Mouse (Mus musculus) stomach, embryonic 14.5 days (tissue): ENCODE data around the gene Syt17. TPM values are rescaled to one million over a fixed set of nuclear protein-coding genes. Genes with fewer than 3 reads are reported as not detected.

Experiments used
- ATAC-seq: fragments of 200-750 bp; cut with Nextera tagmentation; 2 replicates; pipeline ENCODE4 v1.8.0; 2017; ENCODE audit warnings: low read depth, moderate TSS enrichment; ENCODE audit not compliant: insufficient number of reproducible peaks, insufficient read depth, low FRiP score
- H3K27ac ChIP-seq: fragments of 300-500 bp; sonication (generic); 2 replicates; pipeline ENCODE4 v1.5.1; 2014; ENCODE audit warnings: mild to moderate bottlenecking, low read length, moderate library complexity, mixed read lengths
- H3K27me3 ChIP-seq: fragments of 300-500 bp; sonication (generic); 2 replicates; pipeline ENCODE4 v1.6.1; 2014; ENCODE audit warnings: low read length, control low read depth, mixed read lengths; ENCODE audit not compliant: control insufficient read depth, insufficient read depth
- H3K36me3 ChIP-seq: fragments of 300-500 bp; sonication (generic); 2 replicates; pipeline ENCODE4 v1.6.1; 2014; ENCODE audit warnings: mild to moderate bottlenecking, control low read depth, low read length, moderate library complexity, mixed read lengths; ENCODE audit not compliant: control insufficient read depth, insufficient read depth
- H3K4me1 ChIP-seq: fragments of 300-500 bp; sonication (generic); 2 replicates; pipeline ENCODE4 v1.6.1; 2014; ENCODE audit warnings: low read length, control low read depth, mixed read lengths; ENCODE audit not compliant: control insufficient read depth, insufficient read depth
- H3K4me2 ChIP-seq: fragments of 300-500 bp; sonication (generic); replicated peaks from 2 replicates; pipeline ENCODE4 v1.6.1; 2014; ENCODE audit warnings: low read depth, low read length, control low read depth
- H3K4me3 ChIP-seq: fragments of 300-500 bp; sonication (generic); 2 replicates; pipeline ENCODE4 v1.5.1; 2014; ENCODE audit warnings: low read depth, low read length, control low read depth
- H3K9ac ChIP-seq: fragments of 300-500 bp; sonication (generic); replicated peaks from 2 replicates; pipeline ENCODE4 v1.6.1; 2014; ENCODE audit warnings: low read depth, mild to moderate bottlenecking, control low read depth, low read length, moderate library complexity, mixed read lengths
- H3K9me3 ChIP-seq: fragments of 300-500 bp; sonication (generic); 2 replicates; pipeline ENCODE4 v1.6.1; 2016; ENCODE audit warnings: low read depth, low read length, control low read depth; ENCODE audit not compliant: control insufficient read depth
- WGBS: fragments of 180-500 bp; shearing (Covaris S2); extraction: QIAGEN DNeasy Blood & Tissue Kit; methylation state at CpG from one replicate; pipeline ENCODE4 v1.1.7; 2014; 5-methylcytosine and 5-hydroxymethylcytosine counted together
- polyA plus RNA-seq: library from polyadenylated mRNA; unstranded; fragments of >200 nt; fragmentation: Nextera tagmentation; extraction: Ambion mirVana; gene quantifications from 2 replicates; pipeline ENCODE4 v1.2.1, GENCODE M21; 2014

Gene Syt17
- polyA plus RNA-seq, 1 experiment from 2014 or later = 7.8 TPM

DNA sequence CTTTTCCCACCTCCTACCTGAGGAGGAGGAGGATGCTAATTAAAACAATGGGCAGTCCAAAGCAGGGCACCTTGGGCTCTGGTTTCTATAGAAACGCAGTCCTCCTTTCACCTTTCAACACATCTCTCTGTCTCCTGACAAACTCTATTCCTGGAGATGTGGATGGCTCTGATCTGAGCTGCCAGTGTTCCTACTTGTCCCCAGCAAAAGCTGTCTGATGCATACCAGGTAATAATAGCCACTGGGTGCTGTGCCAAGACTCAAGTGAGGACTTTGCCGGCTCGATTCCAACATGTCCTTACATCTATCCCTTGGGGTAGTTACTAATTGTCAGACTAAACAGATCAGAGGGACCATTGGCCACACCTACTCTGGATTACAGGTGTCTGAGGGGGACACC, 72.7 kb downstream of the Syt17 start:
- no peaks in the 10 kb centered on the region for H3K9me3 ChIP-seq
- no peak overlapping the region for H3K4me3 ChIP-seq
- no peaks in the 10 kb centered on the region for H3K27me3 ChIP-seq
- no peak for ATAC-seq
- H3K4me2 ChIP-seq = no peak overlapping the region
- no peaks in the 10 kb centered on the region for H3K36me3 ChIP-seq
- WGBS = 97% methylated on average over 3 of the region's 3 CpGs
- H3K4me1 ChIP-seq = no peaks in the 10 kb centered on the region
- H3K27ac ChIP-seq = no peak overlapping the region
- H3K9ac ChIP-seq = no peak overlapping the region

DNA sequence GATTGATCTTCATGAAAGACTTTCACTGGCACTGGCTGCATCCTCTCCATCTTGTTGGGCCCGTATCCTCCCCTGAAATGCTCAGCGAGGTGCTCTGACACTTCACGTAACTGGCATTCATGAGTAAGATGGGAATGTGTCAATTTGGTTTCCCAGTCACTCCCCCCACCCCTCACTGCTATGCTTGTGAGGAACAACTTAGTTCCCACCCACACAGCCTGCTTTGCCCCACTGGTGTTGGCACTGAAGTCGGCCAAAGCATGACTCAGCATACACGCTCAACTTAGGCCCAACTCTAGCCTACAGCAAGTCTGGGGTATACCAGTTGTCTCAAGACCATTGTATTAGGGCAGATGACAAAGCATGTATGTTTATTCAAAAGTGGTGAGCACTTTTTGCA, 76.7 kb downstream of the Syt17 start:
- Histone ChIP-seq H3K4me1 (no peaks in the 10 kb centered on the region), H3K4me3 (no peak overlapping the region), H3K9me3 (no peaks in the 10 kb centered on the region), H3K27me3 (no peaks in the 10 kb centered on the region), H3K36me3 (no peaks in the 10 kb centered on the region), H3K9ac (no peak overlapping the region), H3K4me2 (no peak overlapping the region), H3K27ac (no peak overlapping the region)
- 94% methylated on average over 5 of the region's 5 CpGs for WGBS
- no peak for ATAC-seq

DNA sequence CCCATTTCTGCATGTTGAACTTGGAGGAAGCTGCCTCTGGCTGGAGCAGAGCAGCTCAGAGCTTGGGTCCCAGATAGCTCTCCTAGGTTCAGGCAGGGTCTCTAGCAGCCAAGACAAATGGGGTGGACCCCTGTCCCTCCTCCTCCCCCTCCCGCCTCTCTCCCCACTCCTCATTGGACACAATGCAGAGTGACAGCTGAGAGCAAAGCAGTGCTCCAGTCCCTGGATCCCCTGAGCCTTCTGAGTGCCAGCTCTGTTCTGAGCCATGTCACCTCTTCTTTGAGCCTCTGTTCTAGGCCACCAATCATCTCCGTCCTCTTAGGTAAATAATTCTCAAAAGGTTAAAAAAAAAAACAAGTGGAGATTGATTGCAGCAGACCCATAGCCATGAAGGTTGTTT, 78.3 kb downstream of the Syt17 start:
- no peaks in the 10 kb centered on the region for H3K4me1 ChIP-seq
- no peak for ATAC-seq
- WGBS = 45% methylated on average over 2 of the region's 2 CpGs
- no peak overlapping the region for H3K27ac ChIP-seq
- no peaks in the 10 kb centered on the region for H3K27me3 ChIP-seq
- H3K9me3 ChIP-seq = no peaks in the 10 kb centered on the region
- H3K4me3 ChIP-seq = no peak overlapping the region
- no peak overlapping the region for H3K9ac ChIP-seq
- no peaks in the 10 kb centered on the region for H3K36me3 ChIP-seq
- H3K4me2 ChIP-seq = no peak overlapping the region

DNA sequence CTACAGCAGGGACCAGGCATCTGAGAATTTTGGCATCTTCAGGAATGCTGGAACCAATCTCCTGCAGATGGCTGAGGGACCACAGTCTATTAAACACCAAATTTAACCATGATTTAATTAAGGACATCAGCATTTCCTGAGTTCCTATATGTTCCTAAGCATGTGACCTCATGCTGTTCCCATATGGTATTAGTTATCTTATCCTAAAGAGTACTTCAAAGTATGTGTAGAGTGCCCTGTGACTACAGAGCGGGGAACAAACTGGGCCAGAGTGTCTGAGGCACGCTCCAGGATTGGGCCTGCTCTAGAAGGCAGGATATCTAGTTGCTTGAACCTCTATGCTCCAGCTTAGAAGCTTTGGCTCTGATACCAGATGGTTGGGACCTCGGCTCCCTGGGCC, 82.1 kb downstream of the Syt17 start:
- 86% methylated on average over 3 of the region's 3 CpGs for WGBS
- Histone ChIP-seq H3K36me3 (no peaks in the 10 kb centered on the region), H3K4me1 (no peaks in the 10 kb centered on the region), H3K27ac (no peak overlapping the region), H3K27me3 (no peaks in the 10 kb centered on the region), H3K4me3 (no peak overlapping the region), H3K9me3 (no peaks in the 10 kb centered on the region), H3K4me2 (no peak overlapping the region), H3K9ac (no peak overlapping the region)
- ATAC-seq = no peak

DNA sequence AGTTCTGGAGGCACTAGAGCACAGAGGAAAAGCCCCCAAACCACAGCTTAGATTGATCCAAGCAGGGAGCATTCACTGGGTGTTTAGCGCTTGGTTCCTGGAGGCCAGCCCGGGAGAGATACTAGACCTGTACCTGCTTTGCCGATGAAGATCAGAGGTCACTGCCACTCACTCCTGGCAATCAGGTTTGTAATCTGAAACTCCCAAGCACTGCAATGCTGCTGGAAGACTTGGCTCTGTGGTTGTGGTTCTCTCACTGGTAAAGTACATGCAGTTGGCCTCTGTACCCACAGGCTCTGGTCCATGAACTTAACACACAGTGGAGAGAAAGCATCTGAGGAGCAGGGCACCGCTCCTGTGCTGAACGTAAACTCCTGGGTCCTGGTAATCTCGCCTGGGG, 82.8 kb downstream of the Syt17 start:
- Histone ChIP-seq H3K9me3 (no peaks in the 10 kb centered on the region), H3K36me3 (no peaks in the 10 kb centered on the region), H3K9ac (no peak overlapping the region), H3K4me3 (no peak overlapping the region), H3K27ac (no peak overlapping the region), H3K4me1 (no peaks in the 10 kb centered on the region), H3K27me3 (no peaks in the 10 kb centered on the region), H3K4me2 (no peak overlapping the region)
- no peak for ATAC-seq
- 57% methylated on average over 6 of the region's 6 CpGs for WGBS

DNA sequence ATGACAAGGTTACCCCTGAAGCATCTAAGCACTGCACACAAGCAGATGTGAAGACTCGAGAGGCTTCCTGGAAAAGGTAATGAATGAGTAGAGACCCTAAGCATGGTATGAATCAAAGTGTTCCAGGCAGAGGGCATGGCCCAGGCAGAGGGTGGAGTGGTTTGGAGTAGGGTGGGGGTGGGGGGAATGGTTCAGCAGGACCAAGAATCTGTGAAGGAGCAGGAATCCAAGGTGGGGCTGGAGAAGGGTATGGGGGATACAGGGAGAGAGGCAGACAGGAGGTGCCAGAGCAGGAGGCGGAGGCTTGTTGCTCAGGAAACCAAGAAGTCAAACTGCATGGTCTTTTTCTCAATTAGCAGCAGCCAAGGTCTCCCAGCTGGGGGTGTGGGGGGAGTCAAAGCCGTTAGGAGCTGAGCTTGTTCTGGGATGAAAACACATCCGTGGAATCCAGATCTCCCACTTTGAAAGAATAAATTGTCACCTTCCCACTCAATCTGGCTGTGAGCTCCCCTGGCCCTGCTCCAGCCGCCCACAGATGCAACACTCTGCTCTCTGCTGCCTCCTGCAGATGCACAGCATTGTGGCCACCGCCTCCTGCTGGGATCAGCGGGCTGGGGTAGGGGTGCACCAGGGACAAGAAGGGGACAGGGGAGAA, 83.5 kb downstream of the Syt17 start:
- 30% methylated on average over 7 of the region's 7 CpGs for WGBS
- H3K9me3 ChIP-seq = no peaks in the 10 kb centered on the region
- H3K4me3 ChIP-seq = no peak overlapping the region
- no peak overlapping the region for H3K27ac ChIP-seq
- H3K36me3 ChIP-seq = no peaks in the 10 kb centered on the region
- H3K4me1 ChIP-seq = no peaks in the 10 kb centered on the region
- peak; percentile 43; the same call in 1 of the 2 replicates for ATAC-seq
- no peak overlapping the region for H3K4me2 ChIP-seq
- no peaks in the 10 kb centered on the region for H3K27me3 ChIP-seq
- no peak overlapping the region for H3K9ac ChIP-seq

DNA sequence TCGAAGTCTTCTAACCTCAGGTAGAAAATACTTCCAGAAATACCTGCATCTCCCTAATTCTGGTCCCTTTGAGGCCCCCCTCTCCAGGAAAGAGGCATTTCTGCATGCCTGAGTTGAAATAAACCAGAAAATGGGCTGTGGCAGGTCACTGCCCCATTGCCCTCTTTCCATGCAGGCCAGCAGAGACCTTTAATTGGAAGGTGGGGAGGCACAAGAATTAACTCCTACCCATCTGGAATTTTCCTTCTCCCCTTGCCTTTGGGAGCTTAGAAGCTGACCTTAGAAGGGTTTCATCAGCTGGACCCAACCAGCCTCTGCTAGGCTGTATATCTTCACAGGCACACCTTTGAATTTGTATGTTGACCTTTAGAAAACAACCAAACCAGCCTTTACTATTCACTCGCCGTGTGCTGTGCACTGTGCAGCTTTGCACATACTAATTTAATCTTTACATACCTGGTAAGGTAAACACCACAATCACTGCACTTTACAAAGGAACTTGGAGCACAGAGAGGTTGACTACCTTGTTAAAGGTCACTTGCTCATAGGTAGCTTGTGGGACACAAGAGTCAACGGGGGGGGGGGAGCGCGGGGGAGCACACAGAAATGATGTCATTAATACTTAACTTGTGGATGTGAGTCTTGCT, 84.3 kb downstream of the Syt17 start:
- peak; percentile 80 for ATAC-seq
- no peaks in the 10 kb centered on the region for H3K9me3 ChIP-seq
- H3K4me3 ChIP-seq = no peak overlapping the region
- no peak overlapping the region for H3K4me2 ChIP-seq
- H3K27me3 ChIP-seq = no peaks in the 10 kb centered on the region
- H3K9ac ChIP-seq = no peak overlapping the region
- no peaks in the 10 kb centered on the region for H3K4me1 ChIP-seq
- H3K36me3 ChIP-seq = no peaks in the 10 kb centered on the region
- WGBS = 74% methylated on average over 6 of the region's 6 CpGs
- H3K27ac ChIP-seq = no peak overlapping the region

DNA sequence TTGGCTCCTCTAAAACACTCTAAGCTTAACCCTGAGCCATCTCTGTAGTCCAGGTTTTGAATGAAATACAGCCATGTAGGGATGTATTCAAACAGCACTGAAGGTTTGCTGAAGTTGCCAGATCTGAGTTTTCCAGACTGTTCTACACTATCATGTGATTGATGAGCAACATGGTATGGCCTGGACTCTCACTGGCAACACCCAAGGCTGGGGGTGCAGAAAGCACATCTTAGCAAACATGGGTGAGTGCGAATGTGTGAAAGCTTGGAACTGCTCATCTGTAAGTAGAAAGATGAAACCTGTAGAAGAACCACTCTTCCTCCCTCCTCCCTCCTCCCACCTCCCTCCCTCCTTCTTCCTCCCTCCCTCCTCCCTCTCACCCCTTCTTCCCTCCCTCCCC, 85.1 kb downstream of the Syt17 start:
- H3K4me3 ChIP-seq = no peak overlapping the region
- 70% methylated on average over 1 of the region's 1 CpGs for WGBS
- no peak overlapping the region for H3K9ac ChIP-seq
- no peak overlapping the region for H3K4me2 ChIP-seq
- no peaks in the 10 kb centered on the region for H3K4me1 ChIP-seq
- H3K27ac ChIP-seq = no peak overlapping the region
- ATAC-seq = no peak
- H3K36me3 ChIP-seq = no peaks in the 10 kb centered on the region
- H3K9me3 ChIP-seq = no peaks in the 10 kb centered on the region
- H3K27me3 ChIP-seq = no peaks in the 10 kb centered on the region

DNA sequence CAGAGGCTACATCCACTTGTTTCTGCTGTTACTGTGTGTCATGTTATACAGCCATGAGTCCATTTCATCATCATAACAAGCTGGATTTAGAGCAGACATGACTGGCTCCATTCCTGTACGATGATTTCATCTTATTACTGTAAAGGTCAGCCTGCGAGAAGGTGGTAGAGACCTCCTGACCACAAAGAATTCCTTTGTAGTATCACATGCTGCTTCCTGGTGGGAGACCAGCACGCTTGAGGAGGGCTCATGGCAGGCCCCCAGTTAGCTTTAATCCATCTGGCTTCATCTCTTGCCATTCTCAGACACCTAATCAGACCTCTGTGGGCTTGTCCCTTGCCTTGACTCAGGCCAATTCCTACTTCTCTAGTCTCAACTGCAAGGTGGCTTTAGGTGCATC, 85.8 kb downstream of the Syt17 start:
- Histone ChIP-seq H3K27ac (no peak overlapping the region), H3K4me1 (no peaks in the 10 kb centered on the region), H3K4me2 (no peak overlapping the region), H3K9ac (no peak overlapping the region), H3K4me3 (no peak overlapping the region), H3K36me3 (no peaks in the 10 kb centered on the region), H3K9me3 (no peaks in the 10 kb centered on the region), H3K27me3 (no peaks in the 10 kb centered on the region)
- ATAC-seq = no peak
- 62% methylated on average over 3 of the region's 3 CpGs for WGBS
